Mouse (Mus musculus) heart, adult 8-10 months (tissue): Measurements from ENCODE around the gene Kctd18. TPM values are rescaled to one million over a fixed set of nuclear protein-coding genes. Genes with fewer than 3 reads are reported as not detected.
"Not testable (repeated sequence)": the region's sequence is repeated elsewhere in the genome, so short reads cannot be mapped to it uniquely, and the experiment has no call there.

Experiments
- DNase-seq: peaks from one replicate; pipeline ENCODE4 v3.0.0; 2022; ENCODE audit warnings: low spot score
- total RNA-seq, 4 experiments: library from RNA; stranded (reverse); gene quantifications; 2 replicates each; pipeline ENCODE4 v1.2.4; 2022

The Kctd18 gene
- 1 to 10 TPM; 5.8 to 8.4 (median 7.5) TPM for total RNA-seq

GRCm38 (mm10) chr1:58018856-58019255 is at the start of gene Kctd18:
Kctd18 (minus strand) TSS chr1:58018956.
- no peak for DNase-seq

- peak; percentile 58 for DNase-seq
Observed at GRCm38 (mm10) chr1:58065606-58066005, 46.9 kb upstream of the Kctd18 start.

DNA sequence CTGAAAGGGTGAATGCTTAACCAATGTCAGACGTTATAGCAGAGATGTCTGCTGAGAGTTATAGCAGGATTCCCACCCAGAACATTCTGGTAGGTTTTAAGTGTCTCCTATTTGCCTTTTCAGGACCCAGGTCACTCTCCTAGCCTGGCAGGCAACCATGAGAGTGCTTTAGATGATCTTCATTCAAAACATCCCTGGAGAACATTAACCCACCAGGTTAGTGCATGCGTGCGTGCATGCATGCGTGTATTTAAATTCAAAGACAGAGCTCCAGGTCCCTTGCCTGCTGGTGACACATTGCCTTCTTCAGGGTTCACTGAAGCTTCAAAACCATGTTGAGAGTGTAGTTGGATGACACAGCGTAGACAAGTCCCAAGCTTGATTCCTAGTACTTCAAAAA is 46.4 kb upstream of the Kctd18 start:
- DNase-seq: no peak

DNA sequence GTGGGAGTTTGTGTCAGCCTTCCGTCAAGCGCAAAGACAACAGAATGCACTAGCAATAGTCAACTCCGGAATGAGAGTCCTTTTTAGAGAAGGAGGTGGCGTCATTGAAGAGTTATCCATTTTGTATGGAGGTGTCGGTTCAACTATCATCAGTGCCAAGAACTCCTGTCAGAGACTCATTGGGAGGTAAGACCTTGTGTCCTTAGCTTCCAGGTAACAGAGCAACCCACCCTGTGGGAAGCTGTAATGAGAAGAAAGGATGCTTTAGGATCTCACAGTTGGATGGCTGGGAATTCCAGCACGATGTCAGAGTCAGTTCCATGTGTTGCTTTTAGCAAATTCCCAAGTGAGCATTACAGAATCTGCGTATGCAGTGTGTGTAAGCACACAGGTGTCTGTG is 43.4 kb upstream of the Kctd18 start:
- no peak for DNase-seq

DNA sequence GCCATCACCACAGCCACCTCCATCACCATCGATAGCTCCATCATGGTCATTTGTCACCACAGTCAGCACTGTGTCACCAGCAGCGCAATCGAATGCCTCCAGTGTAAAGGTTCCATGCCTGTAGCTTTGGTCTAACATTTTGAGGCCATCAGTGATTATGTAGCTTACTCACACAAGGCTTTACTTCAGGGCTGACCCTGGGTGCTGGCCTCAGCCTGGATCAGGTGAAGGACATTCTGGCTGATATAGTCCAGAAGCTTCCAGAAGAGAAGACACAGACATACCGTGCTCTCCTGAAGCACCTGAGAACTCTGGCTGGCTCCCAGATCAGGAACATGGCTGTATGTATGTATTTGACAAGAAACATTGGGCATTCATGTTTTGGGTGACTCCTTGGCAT is 40.1 kb upstream of the Kctd18 start:
- DNase-seq: no peak

DNA sequence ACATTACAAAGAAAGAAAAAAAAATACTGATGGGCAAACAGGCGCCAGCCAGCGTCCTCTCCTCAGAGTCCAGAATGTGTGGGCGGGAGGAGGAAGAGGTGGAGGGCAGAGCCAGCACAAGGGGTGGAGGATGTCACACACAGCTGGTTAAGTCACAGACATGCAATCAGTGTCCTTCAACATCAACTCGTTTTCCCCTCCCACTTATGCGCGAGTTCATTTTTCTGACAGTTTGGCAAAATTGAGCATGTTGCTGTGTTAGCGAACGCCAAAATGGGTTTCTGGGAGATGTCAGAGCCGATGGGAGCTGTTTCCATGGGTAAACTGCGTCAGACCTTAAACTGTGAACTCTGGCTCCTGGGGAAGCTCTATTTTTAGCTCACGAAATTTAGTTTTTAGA is 38.2 kb upstream of the Kctd18 start:
- peak; percentile 31 for DNase-seq

DNA sequence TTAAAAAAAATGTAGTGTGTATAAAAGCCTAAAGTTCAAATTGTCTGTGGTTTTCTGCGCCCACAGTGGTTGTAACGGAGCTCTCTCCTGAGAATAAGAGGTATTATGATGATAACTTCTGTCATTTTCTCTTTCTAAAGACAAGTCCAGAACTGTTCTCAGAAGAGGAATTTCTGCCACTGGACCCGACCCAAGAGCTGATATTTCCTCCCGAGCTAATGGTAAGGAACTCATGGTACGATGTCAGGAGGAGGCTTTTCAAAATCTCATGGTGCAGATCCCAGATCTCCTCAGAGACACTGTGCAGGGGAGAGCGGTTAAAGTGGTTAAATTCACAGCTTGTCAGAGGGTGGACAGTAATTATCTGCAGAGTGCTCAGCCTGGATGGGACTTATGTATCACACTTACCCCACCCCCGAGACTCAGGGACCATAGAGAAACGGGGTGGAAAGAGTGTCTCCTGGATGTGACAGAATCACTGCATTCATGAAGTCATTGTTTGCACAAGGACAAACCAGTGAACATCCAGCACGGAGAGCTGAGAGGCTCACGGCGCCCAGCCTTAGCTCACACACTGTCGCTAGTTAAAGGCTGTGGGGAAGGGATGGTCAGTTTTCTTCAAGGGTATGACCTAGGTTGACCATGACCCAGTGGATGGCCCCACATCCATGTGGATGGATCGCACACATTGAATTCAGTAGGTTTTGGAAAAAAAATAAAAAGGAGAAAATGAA is 37.5 kb upstream of the Kctd18 start:
- DNase-seq: no peak

GRCm38 (mm10) chr1:58055598-58055997 is 36.8 kb upstream of the Kctd18 start:
- no peak for DNase-seq

DNA sequence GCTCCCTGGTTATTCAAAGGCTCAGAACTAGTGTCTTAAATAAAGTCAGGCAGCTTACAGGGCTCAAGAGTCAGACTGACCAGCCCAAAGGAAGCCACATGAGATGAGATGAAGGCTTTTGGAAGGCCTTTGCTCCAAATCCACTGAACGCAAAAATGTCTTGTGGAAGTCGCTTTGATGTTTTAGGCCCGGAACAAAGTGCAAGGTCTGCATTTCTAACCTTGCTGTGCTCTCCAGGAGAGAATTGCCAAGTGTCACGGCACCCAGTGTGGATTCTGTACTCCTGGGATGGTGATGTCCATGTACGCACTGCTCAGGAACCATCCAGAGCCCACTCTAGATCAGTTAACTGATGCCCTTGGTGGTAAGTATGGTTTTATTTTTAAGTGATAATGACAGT is 30.4 kb upstream of the Kctd18 start:
- DNase-seq: no peak

DNA sequence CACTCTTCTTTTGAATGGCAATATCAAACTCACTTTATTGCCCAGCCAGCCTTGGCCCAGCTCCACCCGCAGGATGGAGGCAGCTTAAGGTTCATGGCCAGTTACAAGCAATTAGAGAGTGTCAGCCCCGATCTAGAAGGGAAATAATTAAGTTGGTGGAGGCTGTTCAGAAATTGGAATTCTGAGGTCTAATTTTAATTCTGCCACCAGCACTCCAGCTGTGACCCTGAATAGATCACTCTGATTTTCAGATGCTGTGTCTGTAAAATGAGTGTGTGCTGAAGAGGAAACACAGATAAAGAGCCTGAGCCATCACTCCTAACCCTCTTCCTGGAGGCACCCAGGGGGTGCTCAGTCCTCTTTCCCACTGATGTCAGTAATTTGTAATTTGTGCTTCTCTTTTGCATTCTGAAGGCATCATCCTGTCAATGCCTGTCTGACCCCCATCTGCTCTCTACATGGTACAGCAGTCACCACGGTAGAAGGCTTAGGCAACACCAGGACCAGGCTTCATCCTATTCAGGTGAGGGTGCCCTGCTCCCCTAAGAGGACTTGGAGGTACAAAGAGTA is 28.1 kb upstream of the Kctd18 start:
- DNase-seq: no peak

DNA sequence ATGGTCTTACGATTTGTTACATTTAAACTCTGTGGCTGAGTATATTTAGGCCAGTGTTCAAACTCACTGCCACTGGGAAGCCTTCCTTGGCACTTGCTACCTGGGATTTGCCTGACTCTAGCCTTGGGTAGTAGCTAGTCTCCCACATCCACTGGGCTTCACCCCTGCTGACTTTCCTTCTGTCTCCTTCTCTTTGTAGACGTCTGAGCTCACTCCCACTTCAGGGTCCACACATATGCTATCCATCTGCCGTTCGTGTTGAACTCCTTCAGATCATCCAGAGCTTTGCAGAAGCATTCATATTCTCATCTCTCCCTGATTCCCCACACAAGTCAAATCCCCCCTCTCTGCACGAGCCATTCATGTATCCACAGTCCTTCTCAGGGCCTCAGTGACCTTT is 26.8 kb upstream of the Kctd18 start:
- DNase-seq: no peak

GRCm38 (mm10) chr1:58045076-58045475 is 26.3 kb upstream of the Kctd18 start:
- DNase-seq: no peak

- DNase-seq: not testable (repeated sequence)
Observed at GRCm38 (mm10) chr1:58037306-58037705, 18.6 kb upstream of the Kctd18 start.

- DNase-seq: peak; percentile 52
Observed at GRCm38 (mm10) chr1:58031160-58031769, 12.5 kb upstream of the Kctd18 start.

DNA sequence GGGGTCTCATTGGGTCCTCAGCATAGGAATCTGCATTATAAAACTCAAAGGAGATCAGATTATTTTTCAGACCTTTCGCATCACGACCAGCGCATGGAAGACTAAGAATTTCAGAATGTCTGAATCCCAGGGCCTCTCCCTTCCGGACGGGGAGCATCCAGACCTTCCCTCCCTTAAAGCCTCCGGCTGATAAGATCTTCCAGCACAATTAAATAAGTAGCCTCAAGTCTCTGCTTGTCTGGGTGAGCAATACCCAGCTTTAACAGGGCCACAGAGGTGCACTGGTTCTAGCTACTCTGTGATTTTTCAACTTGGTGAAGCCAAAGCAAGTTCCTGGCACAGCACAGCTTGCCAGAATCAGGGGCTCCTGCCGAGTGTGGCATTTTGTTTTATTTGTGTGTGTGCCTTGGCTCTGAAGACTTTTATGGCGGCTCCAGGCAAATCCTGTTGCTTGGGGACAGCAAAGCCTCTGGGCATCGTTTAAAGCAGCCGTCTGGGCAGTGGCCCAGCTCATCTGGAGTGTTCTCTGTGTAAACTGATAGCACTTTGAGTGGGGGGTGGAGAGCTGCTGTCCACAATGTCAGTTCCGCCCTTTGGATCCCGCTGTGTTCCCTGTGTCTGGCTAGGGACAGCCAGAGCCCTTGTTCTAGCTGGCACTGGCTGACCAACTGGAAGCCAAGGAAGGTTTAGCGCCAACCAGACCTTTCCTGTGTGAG is 11.6 kb upstream of the Kctd18 start:
- peak; percentile 87 for DNase-seq

DNA sequence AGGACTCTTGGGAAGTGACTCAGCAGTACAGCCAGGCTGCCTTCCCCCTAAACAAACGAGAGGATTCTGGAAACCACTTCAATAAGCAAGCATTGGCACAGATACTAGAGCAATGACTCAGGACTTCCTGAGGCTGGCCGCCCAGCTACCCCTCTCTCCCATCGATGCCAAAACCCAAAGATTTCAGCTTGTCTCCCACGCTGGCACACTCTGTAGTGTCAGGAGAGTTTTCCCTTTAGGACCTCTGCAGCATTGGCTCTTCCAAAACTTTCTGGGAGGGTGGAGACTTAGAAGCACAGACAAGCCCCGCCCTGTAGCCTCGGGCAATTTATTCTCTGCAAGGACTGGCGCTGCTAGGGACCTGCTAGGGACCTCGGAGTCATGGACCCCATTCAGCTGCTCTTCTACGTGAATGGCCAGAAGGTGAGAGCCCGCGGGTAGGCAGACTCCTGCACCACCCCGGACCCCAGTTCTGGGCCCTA is 10.9 kb upstream of the Kctd18 start, which contains the start of gene Aox1:
Gene Aox1, plus strand, starts transcription at position 296 of the 482 bp plus-strand sequence.
- DNase-seq: peak; percentile 85

GRCm38 (mm10) chr1:58027707-58028106 is 9.0 kb upstream of the Kctd18 start:
- DNase-seq: no peak

DNA sequence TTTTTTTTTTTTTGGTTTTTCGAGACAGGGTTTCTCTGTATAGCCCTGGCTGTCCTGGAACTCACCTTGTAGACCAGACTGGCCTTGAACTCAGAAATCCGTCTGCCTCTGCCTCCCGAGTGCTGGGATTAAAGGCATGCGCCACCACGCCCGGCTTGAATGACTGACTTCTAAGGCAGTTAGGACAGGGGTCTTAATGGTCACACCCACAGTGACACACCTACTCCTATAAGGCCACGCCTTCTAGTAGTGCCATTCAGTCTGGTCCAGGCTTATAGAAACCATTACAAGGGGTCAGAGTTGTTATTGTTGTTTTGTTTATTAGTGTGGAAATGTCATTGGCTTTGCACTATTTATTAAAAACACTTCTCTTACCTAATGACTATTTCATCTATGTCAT is 12.4 kb downstream of the Kctd18 start:
- DNase-seq: not testable (repeated sequence)

- no peak for DNase-seq
Observed at GRCm38 (mm10) chr1:57998146-57998545, 20.6 kb downstream of the Kctd18 start.

DNA sequence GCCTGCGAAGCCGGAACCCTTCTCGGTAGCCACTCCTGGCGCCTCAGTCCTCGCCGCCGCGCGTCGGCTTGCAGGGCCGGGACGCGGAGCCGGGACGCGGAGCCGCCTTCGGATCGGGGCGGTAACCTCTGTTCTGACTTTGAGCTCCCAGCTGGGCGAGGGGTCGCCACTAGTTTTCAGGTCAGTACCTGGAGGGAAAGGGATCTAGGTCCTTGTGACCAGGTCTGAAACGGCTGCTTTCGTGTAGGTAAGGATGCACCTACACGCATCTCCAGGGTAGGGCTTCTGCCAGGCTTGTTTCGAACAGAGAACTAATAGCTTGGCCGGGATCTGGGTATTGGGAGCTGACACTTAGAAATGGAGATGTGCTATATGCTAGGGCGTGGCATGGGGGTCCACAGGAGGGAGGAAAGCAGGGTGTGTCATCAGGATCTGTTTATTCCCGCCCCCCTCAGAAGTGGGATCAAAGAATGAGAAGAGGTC is 22.6 kb downstream of the Kctd18 start:
- DNase-seq: no peak

- peak; percentile 88 for DNase-seq
Observed at GRCm38 (mm10) chr1:57995432-57996132, 23.2 kb downstream of the Kctd18 start, which contains the start of gene Sgo2a. Sgo2a (plus strand) TSS chr1:57995971.
